Mouse (Mus musculus) lung, embryonic 15.5 days (tissue): Measurements from ENCODE around the gene Klf7. TPM values are rescaled to one million over a fixed set of nuclear protein-coding genes. Genes with fewer than 3 reads are reported as not detected.

Experiments
- ATAC-seq: fragments of 200-750 bp; cut with Nextera tagmentation; 2 replicates; pipeline ENCODE4 v1.8.0; 2017; ENCODE audit warnings: moderate number of reproducible peaks, borderline replicate concordance; ENCODE audit not compliant: low FRiP score, low TSS enrichment; ENCODE audit errors: extremely low read depth
- H3K27ac ChIP-seq: fragments of 300-500 bp; sonication (generic); 2 replicates; pipeline ENCODE4 v1.5.1; 2015; ENCODE audit warnings: moderate library complexity, mild to moderate bottlenecking, inconsistent platforms
- H3K27me3 ChIP-seq: fragments of 300-500 bp; sonication (generic); 2 replicates; pipeline ENCODE4 v1.6.1; 2015; ENCODE audit warnings: inconsistent platforms
- H3K36me3 ChIP-seq: fragments of 300-500 bp; sonication (generic); 2 replicates; pipeline ENCODE4 v1.6.1; 2015; ENCODE audit warnings: inconsistent platforms
- H3K4me1 ChIP-seq: fragments of 300-500 bp; sonication (generic); 2 replicates; pipeline ENCODE4 v1.6.1; 2015; ENCODE audit warnings: inconsistent platforms
- H3K4me2 ChIP-seq: fragments of 300-500 bp; sonication (generic); 2 replicates; pipeline ENCODE4 v1.6.1; 2015; ENCODE audit warnings: inconsistent platforms, mild to moderate bottlenecking, moderate library complexity
- H3K4me3 ChIP-seq: fragments of 300-500 bp; sonication (generic); 2 replicates; pipeline ENCODE4 v1.5.1; 2015; ENCODE audit warnings: mild to moderate bottlenecking, inconsistent platforms
- H3K9ac ChIP-seq: fragments of 300-500 bp; sonication (generic); 2 replicates; pipeline ENCODE4 v1.6.1; 2015; ENCODE audit warnings: inconsistent platforms
- H3K9me3 ChIP-seq: fragments of 300-500 bp; sonication (generic); 2 replicates; pipeline ENCODE4 v1.6.1; 2016; ENCODE audit warnings: inconsistent platforms
- WGBS: fragments of 180-500 bp; shearing (Covaris S2); methylation state at CpG from one replicate; pipeline ENCODE4 v1.1.7; 2015; 5-methylcytosine and 5-hydroxymethylcytosine counted together
- polyA plus RNA-seq: library from polyadenylated mRNA; unstranded; fragments of >200 nt; fragmentation: Nextera tagmentation; extraction: Ambion mirVana; gene quantifications from 2 replicates; pipeline ENCODE4 v1.2.1, GENCODE M21; 2015

Klf7 gene
- polyA plus RNA-seq, 1 experiment from 2014 or later, result 23.9 TPM

GRCm38 (mm10) chr1:64008031-64008430 lies 114.1 kb downstream of the Klf7 start:
- Histone ChIP-seq H3K4me2 (no peak overlapping the region), H3K27me3 (no peaks in the 10 kb centered on the region), H3K27ac (no peak overlapping the region), H3K9me3 (no peaks in the 10 kb centered on the region), H3K4me1 (no peaks in the 10 kb centered on the region), H3K9ac (no peak overlapping the region), H3K4me3 (no peak overlapping the region), H3K36me3 (no peaks in the 10 kb centered on the region)
- no peak for ATAC-seq

- ATAC-seq, result no peak
- Histone ChIP-seq H3K9ac (no peak overlapping the region), H3K4me3 (no peak overlapping the region), H3K4me2 (no peak overlapping the region), H3K4me1 (no peaks in the 10 kb centered on the region), H3K27ac (no peak overlapping the region), H3K27me3 (no peaks in the 10 kb centered on the region), H3K36me3 (no peaks in the 10 kb centered on the region), H3K9me3 (no peaks in the 10 kb centered on the region)
- WGBS, result 75% methylated on average over 2 of the region's 2 CpGs
These were observed 116.9 kb downstream of the Klf7 start for GRCm38 (mm10) chr1:64005194-64005593.

DNA sequence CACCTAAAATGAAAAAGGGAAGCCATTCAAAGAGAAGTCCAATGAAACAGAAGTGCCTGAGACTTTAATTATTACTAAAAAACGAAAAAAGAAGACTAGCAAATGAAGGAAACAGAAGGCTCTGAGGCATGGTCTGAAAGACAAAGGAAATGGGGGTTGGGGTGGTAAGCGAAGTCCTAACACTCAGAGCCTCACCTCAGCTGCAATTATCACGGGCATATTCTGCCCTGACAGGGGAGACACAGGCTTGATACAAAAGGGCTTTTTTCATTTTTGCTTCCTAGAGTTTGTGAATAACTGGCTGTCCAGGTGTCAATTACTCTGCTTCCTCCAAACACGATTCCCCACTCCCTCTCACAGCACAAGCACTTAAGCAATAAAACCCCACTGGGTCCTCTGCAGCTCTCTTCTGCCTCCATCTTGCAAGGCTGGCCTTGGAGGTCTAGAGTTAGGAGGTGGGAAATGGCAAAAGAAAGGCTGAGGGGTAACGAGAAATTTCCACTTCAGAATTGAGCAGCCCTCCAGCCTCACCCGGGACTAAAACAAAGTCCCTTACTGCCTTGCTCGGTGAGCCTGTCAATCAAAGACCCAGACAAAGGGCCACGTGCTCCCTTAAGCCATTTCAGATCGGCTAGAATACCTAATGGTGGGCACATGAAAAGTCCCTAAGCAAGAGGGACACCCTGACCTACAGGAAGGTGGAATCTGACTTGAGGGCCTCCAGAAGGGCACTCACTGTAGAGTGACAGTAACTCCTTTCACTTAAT lies 118.4 kb downstream of the Klf7 start:
- Histone ChIP-seq H3K36me3 (no peaks in the 10 kb centered on the region), H3K9me3 (no peaks in the 10 kb centered on the region), H3K27ac (no peak overlapping the region), H3K27me3 (no peaks in the 10 kb centered on the region), H3K9ac (no peak overlapping the region), H3K4me2 (no peak overlapping the region), H3K4me1 (no peaks in the 10 kb centered on the region), H3K4me3 (no peak overlapping the region)
- ATAC-seq, result no peak
- 41% methylated on average over 9 of the region's 9 CpGs for WGBS

- Histone ChIP-seq H3K36me3 (no peaks in the 10 kb centered on the region), H3K9me3 (no peaks in the 10 kb centered on the region), H3K4me3 (no peak overlapping the region), H3K27ac (no peak overlapping the region), H3K4me1 (no peaks in the 10 kb centered on the region), H3K9ac (no peak overlapping the region), H3K27me3 (no peaks in the 10 kb centered on the region), H3K4me2 (no peak overlapping the region)
- ATAC-seq, result no peak
- 89% methylated on average over 6 of the region's 6 CpGs for WGBS
These were observed 120.0 kb downstream of the Klf7 start for GRCm38 (mm10) chr1:64002036-64002435.

DNA sequence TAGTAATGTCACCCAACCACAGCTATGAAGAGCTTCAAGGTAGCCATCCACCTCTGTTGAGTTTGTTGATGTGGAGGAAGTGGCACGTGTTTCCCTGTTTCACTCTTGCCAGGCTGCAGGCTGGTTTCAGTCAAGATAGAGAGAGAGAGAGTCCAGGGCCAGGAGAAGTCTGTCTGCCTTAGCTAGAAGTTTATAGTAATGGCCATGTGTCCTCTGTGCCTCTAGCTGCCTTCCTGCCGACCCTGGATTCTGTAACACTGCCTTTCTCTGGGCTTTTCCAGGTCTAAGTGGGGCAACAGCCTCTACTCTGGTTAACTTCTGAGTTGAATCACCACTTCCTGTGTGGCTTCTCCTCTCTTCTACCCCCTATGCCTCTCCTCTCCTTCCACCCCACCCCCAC lies 121.5 kb downstream of the Klf7 start:
- no peak overlapping the region for H3K27ac ChIP-seq
- H3K4me2 ChIP-seq, result no peak overlapping the region
- H3K9me3 ChIP-seq, result no peaks in the 10 kb centered on the region
- H3K36me3 ChIP-seq, result no peaks in the 10 kb centered on the region
- no peaks in the 10 kb centered on the region for H3K27me3 ChIP-seq
- no peak for ATAC-seq
- no peak overlapping the region for H3K9ac ChIP-seq
- WGBS, result 71% methylated on average over 2 of the region's 2 CpGs
- no peak overlapping the region for H3K4me3 ChIP-seq
- H3K4me1 ChIP-seq, result peaks cover 6% of the 10 kb centered on the region

DNA sequence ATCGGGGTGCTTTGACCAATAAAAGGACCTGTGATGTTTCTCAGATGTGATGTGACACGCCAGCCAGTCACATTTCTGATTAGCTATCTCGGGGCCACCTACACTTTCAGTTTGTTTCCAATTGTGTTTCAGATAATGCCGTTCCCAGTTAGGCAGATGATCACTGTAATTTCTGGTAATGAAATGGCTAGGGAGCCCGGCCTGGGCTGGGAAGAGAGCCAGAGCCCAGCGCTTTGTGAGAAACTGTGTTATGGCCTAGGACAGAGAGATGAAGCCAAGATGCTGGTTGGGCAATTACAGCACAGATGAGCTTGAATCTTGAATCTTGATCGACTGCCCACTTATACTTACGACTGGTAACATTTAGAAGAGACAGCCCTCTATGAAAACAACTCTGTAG lies 122.6 kb downstream of the Klf7 start:
- 68% methylated on average over 8 of the region's 8 CpGs for WGBS
- no peak overlapping the region for H3K9ac ChIP-seq

GRCm38 (mm10) chr1:63998901-63999300 lies 123.2 kb downstream of the Klf7 start:
- Histone ChIP-seq H3K4me2 (no peak overlapping the region), H3K27ac (no peak overlapping the region), H3K4me3 (no peak overlapping the region), H3K27me3 (no peaks in the 10 kb centered on the region), H3K9me3 (no peaks in the 10 kb centered on the region), H3K9ac (no peak overlapping the region), H3K36me3 (no peaks in the 10 kb centered on the region), H3K4me1 (peaks cover 21% of the 10 kb centered on the region)
- 86% methylated on average over 4 of the region's 4 CpGs for WGBS
- no peak for ATAC-seq

More for the DNA sequence above, 122.6 kb downstream of the Klf7 start:
- no peaks in the 10 kb centered on the region for H3K36me3 ChIP-seq
- no peaks in the 10 kb centered on the region for H3K27me3 ChIP-seq
- no peak overlapping the region for H3K4me2 ChIP-seq
- H3K27ac ChIP-seq, result no peak overlapping the region
- ATAC-seq, result 0 out of 2 replicates have a peak, but pooled peaks have one; percentile 31
- peaks cover 16% of the 10 kb centered on the region for H3K4me1 ChIP-seq
- H3K4me3 ChIP-seq, result no peak overlapping the region
- H3K9me3 ChIP-seq, result no peaks in the 10 kb centered on the region

DNA sequence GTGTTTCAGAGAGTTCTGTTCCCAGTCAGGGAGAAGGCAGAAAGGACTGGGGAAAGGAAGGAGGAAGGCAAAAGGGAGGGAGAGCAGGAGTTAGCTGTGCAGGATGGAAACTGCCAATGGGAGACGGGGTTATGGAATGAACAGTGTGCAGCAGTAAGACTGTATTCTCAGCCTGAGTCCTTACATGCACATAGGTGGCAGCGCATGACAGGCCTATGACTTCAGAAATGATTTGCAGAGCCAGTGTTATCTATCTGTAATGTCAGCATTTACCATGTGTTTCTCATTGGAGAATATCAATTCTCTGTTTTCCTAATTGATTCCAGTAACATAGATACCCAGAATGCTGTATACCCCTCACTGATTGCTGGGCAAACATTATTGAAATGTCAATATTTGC lies 123.9 kb downstream of the Klf7 start:
- Histone ChIP-seq H3K9ac (no peak overlapping the region), H3K36me3 (no peaks in the 10 kb centered on the region), H3K4me1 (peaks cover 21% of the 10 kb centered on the region), H3K27ac (no peak overlapping the region), H3K4me3 (no peak overlapping the region), H3K9me3 (no peaks in the 10 kb centered on the region), H3K4me2 (no peak overlapping the region), H3K27me3 (no peaks in the 10 kb centered on the region)
- WGBS, result 66% methylated on average over 2 of the region's 2 CpGs
- ATAC-seq, result no peak

DNA sequence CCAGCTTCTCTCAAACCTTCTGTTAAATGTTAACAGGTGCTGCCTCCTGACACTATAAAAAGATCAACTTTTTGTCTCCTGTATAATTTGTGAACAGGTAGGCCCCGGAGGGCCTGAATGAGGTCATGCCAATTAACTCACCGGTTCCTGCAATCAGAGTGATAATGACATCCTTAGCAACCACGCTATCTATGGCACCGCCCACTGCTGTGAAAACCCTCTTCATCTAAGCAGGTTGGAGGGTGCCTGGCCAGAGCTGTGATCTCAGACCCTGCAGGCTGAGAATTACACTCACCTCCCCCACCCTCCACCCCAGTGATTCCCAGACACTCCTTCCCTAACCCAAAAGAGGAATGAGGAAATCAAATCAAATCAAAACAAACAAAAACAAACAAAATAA lies 126.3 kb downstream of the Klf7 start:
- H3K4me1 ChIP-seq, result peaks cover 21% of the 10 kb centered on the region
- H3K36me3 ChIP-seq, result no peaks in the 10 kb centered on the region
- WGBS, result 31% methylated on average over 4 of the region's 4 CpGs
- ATAC-seq, result no peak
- no peak overlapping the region for H3K4me2 ChIP-seq
- H3K9me3 ChIP-seq, result no peaks in the 10 kb centered on the region
- H3K4me3 ChIP-seq, result no peak overlapping the region
- no peak overlapping the region for H3K27ac ChIP-seq
- H3K9ac ChIP-seq, result no peak overlapping the region
- H3K27me3 ChIP-seq, result no peaks in the 10 kb centered on the region

- Histone ChIP-seq H3K4me3 (no peak overlapping the region), H3K4me1 (peaks cover 21% of the 10 kb centered on the region), H3K27ac (no peak overlapping the region), H3K9me3 (no peaks in the 10 kb centered on the region), H3K36me3 (no peaks in the 10 kb centered on the region), H3K4me2 (peak overlapping the region; percentile 20; the same call in 1 of the 2 replicates), H3K27me3 (no peaks in the 10 kb centered on the region), H3K9ac (no peak overlapping the region)
- whole genome bisulfite sequencing, result 43% methylated on average over 5 of the region's 5 CpGs
- no peak for ATAC-seq
These were observed 127.0 kb downstream of the Klf7 start for GRCm38 (mm10) chr1:63995137-63995492.

DNA sequence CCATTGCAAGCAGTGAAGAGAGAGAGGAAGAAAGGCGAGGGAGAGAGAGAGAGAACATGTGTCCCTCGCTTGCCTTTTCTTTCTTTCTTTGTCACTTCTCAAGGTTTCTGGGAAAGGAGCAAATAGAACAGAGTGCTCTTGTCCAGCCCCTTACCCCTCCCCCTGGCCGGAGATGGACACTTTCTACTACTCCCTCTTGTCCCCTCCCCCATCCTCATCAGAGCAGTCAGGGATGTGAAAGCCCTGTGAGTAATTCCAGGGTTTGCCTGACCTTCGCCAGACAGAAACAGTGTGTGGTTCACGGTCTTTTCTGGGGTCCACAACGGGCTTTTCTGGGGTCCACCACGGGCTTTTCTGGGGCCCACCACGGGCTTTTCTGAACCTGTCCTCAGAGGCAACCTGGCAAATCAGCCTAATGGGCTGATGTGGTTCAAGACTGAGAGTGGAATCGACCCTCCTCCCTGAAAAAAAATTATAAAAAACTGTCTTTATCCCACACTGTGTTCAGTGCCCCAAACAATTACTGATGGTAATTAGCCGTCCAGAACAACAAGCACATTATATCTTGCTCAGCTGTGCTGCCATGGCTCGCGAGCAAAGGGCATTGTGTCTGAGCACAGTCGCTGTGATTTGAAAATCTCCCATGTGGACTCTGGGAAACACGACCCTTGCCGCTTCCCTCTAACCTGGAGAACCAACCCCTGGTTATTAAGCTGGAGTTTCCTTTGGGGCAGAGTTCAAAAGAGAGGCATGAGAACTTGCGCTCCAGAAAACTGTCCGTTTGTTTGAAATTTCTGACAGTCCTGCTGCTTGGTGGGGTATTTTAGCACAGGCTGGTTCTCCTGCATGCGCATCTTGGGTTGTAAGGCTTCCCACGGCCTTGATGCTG lies 127.6 kb downstream of the Klf7 start:
- no peaks in the 10 kb centered on the region for H3K27me3 ChIP-seq
- H3K27ac ChIP-seq, result no peak overlapping the region
- ATAC-seq, result peak; percentile 78
- peaks cover 21% of the 10 kb centered on the region for H3K4me1 ChIP-seq
- H3K9me3 ChIP-seq, result no peaks in the 10 kb centered on the region
- no peak overlapping the region for H3K9ac ChIP-seq
- H3K4me3 ChIP-seq, result no peak overlapping the region
- H3K4me2 ChIP-seq, result peak overlapping the region; percentile 20; the same call in 1 of the 2 replicates
- WGBS, result 22% methylated on average over 19 of the region's 19 CpGs
- H3K36me3 ChIP-seq, result no peaks in the 10 kb centered on the region

GRCm38 (mm10) chr1:63992506-63992905 lies 129.6 kb downstream of the Klf7 start:
- peaks cover 21% of the 10 kb centered on the region for H3K4me1 ChIP-seq
- H3K27me3 ChIP-seq, result no peaks in the 10 kb centered on the region
- no peak overlapping the region for H3K4me2 ChIP-seq
- no peaks in the 10 kb centered on the region for H3K36me3 ChIP-seq
- no peaks in the 10 kb centered on the region for H3K9me3 ChIP-seq
- H3K9ac ChIP-seq, result no peak overlapping the region
- H3K4me3 ChIP-seq, result no peak overlapping the region
- 59% methylated on average over 5 of the region's 5 CpGs for WGBS
- no peak overlapping the region for H3K27ac ChIP-seq
- ATAC-seq, result no peak
